Mouse (Mus musculus): ENCODE data around the gene Depdc1b. TPM values are rescaled to one million over a fixed set of nuclear protein-coding genes. Genes with fewer than 3 reads are reported as not detected.

The Depdc1b gene
- total and polyA plus RNA-seq, 3 experiments = 21.2 to 25.3 TPM; not detected in 1

DNA sequence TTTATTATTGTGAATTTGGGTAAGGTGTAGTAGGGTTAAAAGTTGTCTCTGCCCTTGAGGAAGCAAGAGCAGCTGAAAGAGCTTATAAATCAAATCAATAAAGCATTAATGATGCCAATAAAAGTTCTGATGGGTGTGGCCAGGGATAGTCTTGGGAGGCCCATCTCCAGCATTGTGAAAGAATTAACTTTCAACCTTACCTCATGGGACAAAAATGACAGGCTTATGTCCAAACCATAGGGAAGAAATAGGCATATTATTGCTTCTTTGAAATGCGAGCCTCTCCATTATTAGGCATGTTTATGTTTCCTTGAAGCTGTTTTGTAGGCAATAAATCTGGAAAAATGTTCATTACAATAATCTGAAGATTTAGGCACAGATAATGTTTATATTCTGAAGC lies 122.9 kb downstream of the Depdc1b start:
- DNase-seq (ENCODE audit: low read depth, low spot score) = no peak
- Histone ChIP-seq H3K79me2 (ENCODE audit: control insufficient read depth, insufficient read depth, low read length, poor library complexity) (no peaks in the 10 kb centered on the region), H3K27me3 (ENCODE audit: control insufficient read depth in 1 of 2, insufficient read depth in 2 of 2, low read length in 2 of 2) (peaks cover 2 to 3% of the 10 kb centered on the region in 2 experiments; a peak in 3 of 4 replicates), H3K9me3 (replicated peaks; ENCODE audit: insufficient read depth, low read length) (no peaks in the 10 kb centered on the region), H3K27ac (ENCODE audit: control insufficient read depth, low read depth, low read length) (no peak overlapping the region), H3K4me3 (ENCODE audit: control insufficient read depth in 1 of 2, insufficient read depth in 1 of 2, low read depth in 2 of 2, low read length in 2 of 2) (no peak overlapping the region), H3K4me1 (ENCODE audit: control insufficient read depth in 1 of 2, insufficient read depth in 2 of 2, low read length in 2 of 2) (no peaks in the 10 kb centered on the region), H3K36me3 (ENCODE audit: control insufficient read depth in 1 of 2, insufficient read depth in 2 of 2, low read length in 2 of 2) (no peaks in the 10 kb centered on the region), H3K9ac (ENCODE audit: control insufficient read depth, low read depth, low read length, poor library complexity, severe bottlenecking) (no peak overlapping the region)
- TF ChIP-seq USF1 (IDR thresholded peaks at IDR 0.05; ENCODE audit: low read depth, low read length) (no peak), CHD1 (IDR thresholded peaks at IDR 0.05; ENCODE audit: low read depth, low read length) (no peak), ELF1 (IDR thresholded peaks at IDR 0.05; ENCODE audit: low read depth, low read length) (no peak), POLR2AphosphoS2 (IDR thresholded peaks at IDR 0.05; ENCODE audit: low read length) (no peak), NELFE (IDR thresholded peaks at IDR 0.05; ENCODE audit: low read depth, low read length) (no peak), CTCF (IDR thresholded peaks at IDR 0.05 in 2 of 3, conservative IDR thresholded peaks at IDR 0.05 in 1 of 3; ENCODE audit: control insufficient read depth in 1 of 3, insufficient read depth in 1 of 3, low read depth in 2 of 3, low read length in 3 of 3, poor library complexity in 1 of 3, severe bottlenecking in 1 of 3) (no peak), EP300 (IDR thresholded peaks at IDR 0.05; ENCODE audit: low read depth in 1 of 2, low read length in 2 of 2) (no peak), JUND (IDR thresholded peaks at IDR 0.05; ENCODE audit: low read depth, low read length) (no peak), USF2 (IDR thresholded peaks at IDR 0.05; ENCODE audit: borderline replicate concordance in 1 of 2, insufficient read depth in 1 of 2, low read depth in 1 of 2, low read length in 2 of 2) (no peak), MEF2A (IDR thresholded peaks at IDR 0.05; ENCODE audit: extremely low read depth, insufficient replicate concordance, low read depth, low read length, poor library complexity, severe bottlenecking) (no peak), ZMIZ1 (IDR thresholded peaks at IDR 0.05; ENCODE audit: low read depth, low read length) (no peak), ETS1 (IDR thresholded peaks at IDR 0.05; ENCODE audit: low read depth, low read length) (no peak), SIN3A (IDR thresholded peaks at IDR 0.05; ENCODE audit: low read length) (no peak), GATA1 (IDR thresholded peaks at IDR 0.05; ENCODE audit: low read depth, low read length) (no peak), KAT2A (conservative IDR thresholded peaks at IDR 0.05; ENCODE audit: low read depth, low read length) (no peak), HCFC1 (IDR thresholded peaks at IDR 0.05; ENCODE audit: low read depth, low read length) (no peak), RCOR1 (IDR thresholded peaks at IDR 0.05; ENCODE audit: low read depth, low read length) (no peak), MYB (IDR thresholded peaks at IDR 0.05; ENCODE audit: low read depth, low read length) (no peak)

- no peak for TF ChIP-seq NELFE (IDR thresholded peaks at IDR 0.05; ENCODE audit: low read depth, low read length)
- no peak for TF ChIP-seq MAZ (IDR thresholded peaks at IDR 0.05; ENCODE audit: low read depth, low read length)
- no peak for TF ChIP-seq ZC3H11A (IDR thresholded peaks at IDR 0.05; ENCODE audit: low read depth, low read length)
- no peak for TF ChIP-seq MEF2A (IDR thresholded peaks at IDR 0.05; ENCODE audit: extremely low read depth, insufficient replicate concordance, low read depth, low read length, poor library complexity, severe bottlenecking)
- TF ChIP-seq KAT2A (conservative IDR thresholded peaks at IDR 0.05; ENCODE audit: low read depth, low read length) = no peak
- TF ChIP-seq MYB (IDR thresholded peaks at IDR 0.05; ENCODE audit: low read depth, low read length) = no peak
- no peak for TF ChIP-seq ELF1 (IDR thresholded peaks at IDR 0.05; ENCODE audit: low read depth, low read length)
- TF ChIP-seq SIN3A (IDR thresholded peaks at IDR 0.05; ENCODE audit: low read length) = no peak
- no peak for TF ChIP-seq GATA1 (IDR thresholded peaks at IDR 0.05; ENCODE audit: low read depth, low read length)
- TF ChIP-seq POLR2AphosphoS5 (IDR thresholded peaks at IDR 0.05; ENCODE audit: borderline replicate concordance, low read depth, low read length) = no peak
- TF ChIP-seq GABPA (IDR thresholded peaks at IDR 0.05; ENCODE audit: low read depth, low read length) = no peak
- no peak for TF ChIP-seq EP300 (IDR thresholded peaks at IDR 0.05; ENCODE audit: low read depth in 1 of 2, low read length in 2 of 2)
- no peak for TF ChIP-seq POLR2AphosphoS2 (IDR thresholded peaks at IDR 0.05; ENCODE audit: low read length)
- no peak for TF ChIP-seq MAX (IDR thresholded peaks at IDR 0.05; ENCODE audit: low read length)
- TF ChIP-seq CHD1 (IDR thresholded peaks at IDR 0.05; ENCODE audit: low read depth, low read length) = no peak
- no peak for TF ChIP-seq ZNF384 (IDR thresholded peaks at IDR 0.05; ENCODE audit: low read depth, low read length)
- TF ChIP-seq ZMIZ1 (IDR thresholded peaks at IDR 0.05; ENCODE audit: low read depth, low read length) = no peak
- no peak for TF ChIP-seq CHD2 (IDR thresholded peaks at IDR 0.05; ENCODE audit: low read length)
- TF ChIP-seq SMC3 (IDR thresholded peaks at IDR 0.05; ENCODE audit: low read depth, low read length) = no peak
- TF ChIP-seq TAL1 (IDR thresholded peaks at IDR 0.05; ENCODE audit: low read length) = no peak
- H3K36me3 ChIP-seq (ENCODE audit: control insufficient read depth in 1 of 2, insufficient read depth in 2 of 2, low read length in 2 of 2) = peaks cover 0 to 13% of the 10 kb centered on the region in 2 experiments; a peak in 2 of 4 replicates
- no peak overlapping the region for H3K27ac ChIP-seq (ENCODE audit: control insufficient read depth, low read depth, low read length)
- no peak overlapping the region for H3K4me3 ChIP-seq (ENCODE audit: control insufficient read depth in 1 of 2, insufficient read depth in 1 of 2, low read depth in 2 of 2, low read length in 2 of 2)
- peaks cover 0 to 2% of the 10 kb centered on the region in 2 experiments; a peak in 3 of 4 replicates for H3K27me3 ChIP-seq (ENCODE audit: control insufficient read depth in 1 of 2, insufficient read depth in 2 of 2, low read length in 2 of 2)
- H3K4me1 ChIP-seq (ENCODE audit: control insufficient read depth in 1 of 2, insufficient read depth in 2 of 2, low read length in 2 of 2) = peaks cover 0 to 9% of the 10 kb centered on the region in 2 experiments; a peak in 3 of 4 replicates
- H3K79me2 ChIP-seq (ENCODE audit: control insufficient read depth, insufficient read depth, low read length, poor library complexity) = no peaks in the 10 kb centered on the region
- no peak for DNase-seq (ENCODE audit: low read depth, low spot score)
- H3K9me3 ChIP-seq (replicated peaks; ENCODE audit: insufficient read depth, low read length) = no peaks in the 10 kb centered on the region
- no peak overlapping the region for H3K9ac ChIP-seq (ENCODE audit: control insufficient read depth, low read depth, low read length, poor library complexity, severe bottlenecking)
These were observed 132.3 kb downstream of the Depdc1b start for GRCm38 (mm10) chr13:108448348-108448931.

Measured in MEL (cell line).